Mouse (Mus musculus): ENCODE data around the gene Asah2.
"Not testable (repeated sequence)": the region's sequence is repeated elsewhere in the genome, so short reads cannot be mapped to it uniquely, and the experiment has no call there.

The Asah2 gene

DNA sequence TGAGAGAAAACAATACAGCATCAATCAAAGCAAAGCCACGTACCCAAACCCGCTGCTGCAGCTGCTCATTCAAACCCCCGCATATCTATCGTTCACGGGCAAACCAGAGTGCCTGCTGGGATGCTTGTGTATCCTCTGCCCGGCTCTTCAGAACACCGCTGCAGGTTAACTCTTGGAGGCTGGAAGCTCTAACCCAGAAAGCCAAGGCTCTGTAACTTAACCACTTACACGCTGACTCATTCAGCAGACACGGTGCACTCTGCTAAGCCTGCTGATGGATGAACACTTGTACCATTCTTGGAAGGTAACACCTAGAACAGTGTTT is 5.1 kb downstream of the Asah2 start:
- CTCF ChIA-PET = no interaction called here

DNA sequence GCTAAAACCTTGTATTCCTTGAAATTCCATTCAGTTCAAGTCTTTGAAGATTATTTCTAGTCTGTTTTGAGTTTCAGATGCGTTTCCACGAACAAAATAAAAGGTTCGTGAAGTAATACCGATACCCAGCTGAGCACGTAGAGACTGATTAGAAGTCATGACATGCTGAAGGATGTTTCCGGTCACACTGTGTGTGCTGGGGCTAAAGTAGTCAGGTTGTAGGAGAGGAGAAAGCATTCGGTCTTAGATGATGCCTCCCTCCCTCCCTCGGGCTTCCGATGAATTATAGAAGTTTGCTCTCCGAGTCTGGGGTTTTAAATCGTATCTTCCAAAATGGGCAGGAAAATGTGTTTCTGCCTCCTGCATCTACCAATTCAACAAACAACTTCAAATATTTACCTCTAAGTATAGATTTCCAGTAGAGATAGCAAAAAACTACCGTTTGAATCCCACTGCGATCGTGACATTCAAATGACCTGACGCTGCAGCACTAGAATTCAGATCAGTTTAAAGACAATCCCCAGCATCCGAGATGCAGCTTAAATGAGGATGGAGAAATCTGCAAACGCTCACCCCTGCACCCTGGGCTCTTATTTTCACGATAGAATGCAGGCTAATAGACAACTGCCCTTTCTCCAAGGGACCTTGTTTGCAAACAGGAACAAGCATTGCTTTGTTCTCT is 5.6 kb downstream of the Asah2 start:
- CTCF ChIA-PET = no interaction called here

DNA sequence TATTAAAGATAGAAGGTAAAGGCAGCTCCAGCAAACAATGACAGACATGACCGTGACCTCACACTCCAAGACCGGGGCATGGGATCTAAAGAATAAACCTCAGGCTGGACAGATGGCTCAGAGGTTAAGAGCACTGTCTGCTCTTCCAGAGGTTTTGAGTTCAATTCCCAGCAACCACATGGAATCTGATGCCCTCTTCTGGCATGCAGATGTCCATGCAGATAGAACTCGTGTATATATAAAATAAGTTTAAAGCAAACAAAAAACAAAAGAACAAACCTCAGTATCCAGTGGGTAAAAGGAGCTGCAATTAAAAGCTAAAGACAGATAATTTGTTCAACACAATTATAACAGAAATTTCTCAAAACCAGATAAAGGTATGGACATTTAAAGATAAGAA is 9.4 kb downstream of the Asah2 start:
- CTCF ChIA-PET = interaction anchor here (0.6 kb wide), 1 partner anchor 147 kb away, joined by 3 read pairs; no protein-coding TSS in a partner anchor

DNA sequence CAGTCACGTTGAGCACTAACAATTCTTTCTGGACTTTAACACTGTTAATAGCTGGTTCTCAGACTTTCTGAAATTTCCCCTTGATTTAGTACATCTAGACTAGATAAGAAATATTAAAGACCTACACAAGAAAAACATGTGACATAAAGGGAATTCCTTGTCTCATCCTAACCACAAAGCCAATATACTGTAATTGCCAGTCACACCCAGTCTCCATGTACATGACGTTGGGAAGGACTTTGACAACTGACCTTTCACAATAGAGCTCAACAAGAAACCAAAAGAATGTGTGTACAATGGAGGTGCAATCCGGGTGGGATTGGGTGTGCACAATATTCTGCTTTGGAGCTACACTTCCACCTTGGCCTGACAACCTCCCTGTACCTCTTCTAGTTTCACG is 15.7 kb downstream of the Asah2 start:
- CTCF ChIA-PET = no interaction called here

DNA sequence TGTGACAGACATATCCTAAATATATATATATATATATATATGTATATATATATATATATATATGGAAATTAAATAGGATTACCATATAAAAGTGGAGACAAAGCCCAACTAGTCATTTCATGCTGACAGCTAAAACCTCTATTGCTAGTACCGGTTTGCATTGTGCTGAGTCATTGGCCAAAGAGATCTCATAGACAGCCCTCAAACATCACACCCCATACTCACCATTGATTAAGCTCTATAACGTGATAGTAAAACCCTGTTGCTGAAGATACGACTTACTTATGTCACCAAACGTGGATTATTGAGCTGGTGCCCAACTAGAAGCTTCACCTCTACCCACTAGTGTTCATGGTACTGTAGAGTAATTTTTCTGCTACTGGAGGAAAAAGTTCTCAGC is 17.2 kb downstream of the Asah2 start:
- CTCF ChIA-PET = interaction anchor here (0.5 kb wide), 1 partner anchor 1445 kb away, joined by 3 read pairs; no protein-coding TSS in a partner anchor

DNA sequence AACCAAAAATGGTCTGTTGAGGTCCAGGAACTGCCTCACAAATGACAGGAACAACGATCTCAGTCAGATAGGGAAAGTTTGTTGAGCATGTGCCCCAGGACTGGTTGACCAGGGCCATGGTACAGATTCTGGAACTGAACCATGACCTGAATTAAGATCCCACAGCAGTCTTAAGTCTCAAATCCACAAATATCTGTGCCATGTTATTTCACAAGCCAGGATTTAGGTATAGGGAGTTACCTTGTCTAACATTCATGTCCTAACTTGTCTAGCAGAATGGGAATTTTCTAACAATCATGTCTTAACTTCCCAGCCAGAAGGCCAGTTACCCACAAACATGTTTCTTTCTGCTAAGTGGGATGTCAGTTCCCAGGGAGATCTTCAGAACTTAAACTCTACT is 19.4 kb downstream of the Asah2 start:
- CTCF ChIA-PET = interaction anchor here (0.6 kb wide), 1 partner anchor 691 kb away, joined by 9 read pairs; no protein-coding TSS in a partner anchor

DNA sequence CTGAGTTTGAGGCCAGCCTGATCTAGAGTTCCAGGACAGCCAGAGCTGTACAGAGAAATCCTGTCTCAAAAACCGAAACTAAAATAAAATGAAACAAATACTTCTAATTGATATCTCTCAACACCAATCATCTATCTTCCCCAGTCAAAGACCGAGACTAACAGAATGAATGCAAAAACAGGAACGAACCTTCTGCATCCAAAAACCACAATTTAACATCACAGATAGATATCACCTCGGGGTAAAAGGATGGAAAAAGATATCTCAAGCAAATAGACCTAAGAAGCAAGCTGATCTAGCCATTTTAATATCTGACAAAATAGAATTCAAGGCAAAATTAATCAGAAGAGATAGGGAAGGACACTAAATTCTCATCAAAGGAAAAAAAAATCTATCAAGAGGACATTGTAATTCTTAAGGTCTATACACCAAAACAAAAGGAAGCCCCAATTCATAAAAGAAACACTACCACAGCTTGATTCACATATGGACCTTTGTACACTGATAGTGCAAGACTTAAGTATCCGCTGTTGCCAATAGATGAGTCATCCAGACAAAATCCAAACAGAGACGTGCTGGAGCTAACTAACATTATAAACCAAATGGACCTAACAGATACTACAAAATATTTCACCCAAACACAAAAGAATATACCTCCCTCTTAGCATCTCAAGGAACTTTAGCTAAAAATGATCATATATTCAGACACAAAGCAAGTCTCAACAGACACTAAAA is 20.1 kb downstream of the Asah2 start:
- CTCF ChIA-PET = no interaction called here

DNA sequence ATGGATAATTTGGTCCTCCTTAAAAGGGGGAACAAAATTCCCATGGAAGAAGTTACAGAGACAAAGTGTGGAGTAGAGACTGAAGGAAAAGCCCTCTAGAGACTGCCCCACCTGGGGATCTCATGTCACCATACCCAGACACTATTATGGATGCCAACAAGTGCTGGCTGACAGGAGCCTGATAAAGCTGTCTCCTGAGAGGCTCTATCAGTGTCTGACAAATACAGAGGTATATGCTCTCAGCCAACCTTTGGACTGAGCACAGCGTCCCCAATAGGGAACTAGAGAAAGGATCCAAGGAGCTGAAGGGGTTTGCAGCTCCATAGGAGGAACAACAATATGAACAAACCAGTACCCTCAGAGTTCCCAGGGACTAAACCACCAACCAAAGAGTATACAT is 23.2 kb downstream of the Asah2 start:
- CTCF ChIA-PET = not testable (repeated sequence)

DNA sequence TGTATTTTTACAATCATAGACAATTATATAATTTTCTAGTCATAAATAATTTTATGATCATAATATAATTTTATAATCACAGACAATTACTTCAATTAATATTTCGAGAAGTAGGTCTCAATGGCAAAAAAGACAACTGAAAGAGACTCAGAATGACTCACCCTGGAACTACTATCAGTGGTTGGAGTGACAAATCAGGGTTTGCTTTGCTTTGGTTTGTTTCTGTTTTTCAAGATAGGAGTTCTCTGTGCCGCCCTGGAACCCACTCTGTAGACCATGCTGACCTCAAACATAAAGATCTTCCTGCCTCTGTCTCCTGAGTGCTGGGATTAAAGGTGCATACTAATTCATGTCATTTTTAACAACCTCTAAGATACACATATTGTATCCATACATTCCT is 37.7 kb downstream of the Asah2 start:
- CTCF ChIA-PET = no interaction called here

DNA sequence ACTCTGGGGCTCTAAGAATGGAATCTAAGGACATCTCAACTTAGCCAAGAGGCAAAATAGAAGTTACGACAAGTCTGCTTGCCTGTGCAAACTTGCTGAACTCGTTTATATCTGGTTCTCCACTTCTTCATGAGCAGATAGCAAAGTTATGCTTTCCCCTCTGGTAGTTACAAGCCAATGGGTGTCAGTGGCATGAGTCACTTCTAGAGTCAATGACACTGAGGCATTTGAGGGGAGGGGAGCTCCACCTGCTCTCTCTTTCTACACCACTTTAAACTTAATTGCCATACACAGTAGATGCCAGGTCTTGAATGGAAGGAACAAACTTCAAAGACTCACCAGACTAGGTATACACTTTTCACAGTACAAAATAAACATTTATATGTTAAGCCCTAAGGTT is 38.4 kb downstream of the Asah2 start:
- CTCF ChIA-PET = no interaction called here

DNA sequence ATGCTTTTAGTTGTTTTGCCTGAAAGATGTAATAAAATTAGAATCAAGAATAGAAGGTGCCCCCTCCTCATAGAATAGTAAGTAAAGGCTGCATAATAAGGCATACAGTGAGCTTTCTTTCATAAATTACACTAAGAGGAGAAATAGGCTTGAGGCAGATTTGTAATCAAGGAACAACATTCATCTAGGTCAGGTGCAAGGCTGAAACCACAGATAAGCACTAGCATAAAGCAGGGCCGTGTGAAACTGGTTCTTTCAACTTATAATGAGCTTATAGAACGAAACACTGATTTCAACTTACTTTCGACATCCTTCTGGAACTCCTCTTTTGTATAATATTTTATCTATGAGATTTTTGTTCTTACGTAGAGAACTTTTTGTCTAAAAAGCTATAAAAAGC is 40.3 kb downstream of the Asah2 start:
- CTCF ChIA-PET = no interaction called here

DNA sequence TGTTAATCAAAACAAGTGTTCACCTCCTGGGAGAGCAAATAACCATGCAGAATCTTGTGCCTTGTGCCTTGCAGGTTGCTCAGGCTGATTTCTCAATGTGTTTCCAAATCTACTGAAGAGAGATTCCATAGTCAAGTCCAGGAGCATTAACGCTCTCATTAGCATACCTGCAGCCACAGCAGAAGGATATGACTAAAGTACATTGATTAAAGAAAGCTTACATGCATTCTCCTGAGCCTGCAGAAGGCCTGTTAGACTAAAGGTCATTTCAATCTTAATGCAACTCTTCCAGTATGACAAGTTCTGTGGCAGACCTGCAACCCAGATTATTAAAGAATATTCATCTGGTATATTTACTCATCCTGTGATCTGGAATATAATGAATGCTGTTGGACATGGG is 46.7 kb downstream of the Asah2 start:
- CTCF ChIA-PET = no interaction called here

DNA sequence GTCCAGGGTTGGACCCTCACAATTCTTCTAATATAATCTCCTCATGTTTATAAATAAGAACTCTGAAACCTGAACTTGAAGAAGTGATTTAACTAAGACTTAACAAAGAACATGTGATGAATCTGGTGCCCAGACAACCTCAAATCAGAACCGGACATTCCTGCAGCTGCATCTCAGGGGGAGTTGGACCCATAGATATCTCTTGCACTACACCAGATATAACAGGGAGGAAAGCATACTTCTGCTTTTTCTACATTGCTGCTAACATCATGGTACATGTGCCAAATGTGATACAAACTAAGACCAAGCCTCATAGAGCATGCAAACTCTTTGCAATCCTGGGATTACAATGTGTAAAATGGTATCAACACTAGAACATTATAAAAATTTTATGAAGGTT is 51.8 kb downstream of the Asah2 start:
- CTCF ChIA-PET = no interaction called here

DNA sequence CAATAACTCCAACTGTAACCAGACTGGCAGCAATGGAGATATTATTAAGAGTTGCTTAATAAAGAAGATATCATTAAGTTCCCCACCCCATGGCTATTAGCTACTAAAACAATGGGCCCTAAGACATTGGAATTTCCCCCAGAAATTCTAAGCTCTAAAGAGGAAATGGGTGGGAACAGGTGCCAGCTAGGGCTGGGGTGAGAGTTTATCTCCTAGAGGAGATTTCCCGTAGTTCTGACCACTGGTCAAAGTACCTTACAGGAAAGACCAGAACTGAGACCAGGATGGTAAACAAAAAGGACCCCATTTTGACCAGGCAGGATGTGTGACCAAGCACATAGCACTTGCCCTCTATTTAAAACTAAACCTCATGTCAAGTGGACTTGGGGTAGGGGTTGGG is 52.3 kb downstream of the Asah2 start:
- CTCF ChIA-PET = no interaction called here

DNA sequence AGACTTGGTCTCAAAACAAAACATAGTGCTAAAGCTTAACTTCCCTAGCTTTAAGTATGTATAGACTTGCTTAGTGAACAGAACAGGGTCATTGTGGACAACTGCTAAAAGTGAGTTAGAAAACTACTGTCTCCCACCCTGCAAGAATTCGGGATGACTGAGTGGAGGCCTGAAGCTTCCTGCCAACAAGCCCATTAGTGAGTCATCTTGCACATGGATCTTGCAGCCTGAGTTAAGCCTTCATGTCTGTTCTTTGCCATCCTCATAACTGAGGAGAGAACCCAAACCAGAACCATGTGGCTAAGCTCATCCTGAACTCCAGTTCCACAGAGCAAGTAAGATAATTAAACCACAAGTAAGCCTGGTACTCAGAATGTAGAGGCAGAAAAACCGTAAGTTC is 56.8 kb downstream of the Asah2 start:
- CTCF ChIA-PET = no interaction called here

DNA sequence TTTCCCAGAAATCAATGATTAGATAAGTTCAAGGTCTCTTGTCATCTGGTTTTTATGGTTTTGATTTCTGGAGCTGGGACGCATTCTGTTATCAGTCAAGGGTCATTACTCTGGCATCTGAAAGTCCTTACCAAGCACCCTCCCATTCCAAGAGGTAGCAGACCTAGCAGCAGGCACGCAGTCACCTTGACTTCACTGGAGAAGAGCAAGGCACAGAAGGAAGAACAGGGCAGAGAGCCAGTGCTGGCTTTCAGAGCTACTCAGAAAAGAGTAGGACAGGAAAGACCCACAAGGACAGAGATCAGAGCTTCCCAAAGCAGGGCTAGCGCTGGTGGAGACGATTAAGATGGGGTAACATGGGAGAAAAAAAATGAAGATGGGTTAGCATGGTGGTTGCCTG is 75.1 kb downstream of the Asah2 start:
- CTCF ChIA-PET = interaction anchor here (0.7 kb wide), 1 partner anchor 125 kb away, joined by 3 read pairs; no protein-coding TSS in a partner anchor

DNA sequence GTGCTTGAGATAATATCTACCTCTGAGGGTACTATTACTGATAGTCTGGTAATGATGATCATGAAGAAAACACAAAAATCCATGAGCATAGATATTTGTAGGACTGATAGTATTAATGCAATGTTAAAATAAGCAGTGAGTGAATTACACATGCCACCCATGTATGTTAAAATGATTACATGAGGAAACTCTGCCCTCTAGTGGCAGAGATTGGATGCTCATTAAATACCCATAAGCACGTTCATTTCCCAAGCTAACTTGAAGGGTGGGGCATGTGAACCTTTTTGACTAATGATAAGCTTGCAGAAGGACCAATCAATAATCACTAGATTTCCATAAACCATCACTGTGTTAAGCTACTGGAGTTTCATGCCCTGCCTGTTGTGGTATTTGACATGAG is 77.6 kb downstream of the Asah2 start:
- CTCF ChIA-PET = no interaction called here

DNA sequence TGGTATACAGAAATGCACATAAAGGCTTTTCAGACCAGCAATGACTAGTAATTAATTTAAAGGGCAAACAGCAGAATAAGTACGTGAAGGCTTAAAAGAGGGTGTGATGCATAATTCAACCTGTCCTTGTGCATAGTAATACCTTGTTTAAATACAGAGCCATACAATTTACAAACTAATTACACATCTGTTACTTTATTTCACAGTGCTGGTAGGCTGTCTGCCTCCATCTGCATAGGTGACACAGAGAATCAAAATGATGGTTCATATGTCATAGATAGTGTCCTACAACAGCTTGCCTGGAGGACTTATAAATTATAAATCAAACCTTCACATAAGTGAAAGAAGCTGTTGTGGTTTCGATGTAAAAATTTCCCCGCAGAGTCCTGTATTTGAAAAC is 82.6 kb downstream of the Asah2 start:
- CTCF ChIA-PET = no interaction called here

DNA sequence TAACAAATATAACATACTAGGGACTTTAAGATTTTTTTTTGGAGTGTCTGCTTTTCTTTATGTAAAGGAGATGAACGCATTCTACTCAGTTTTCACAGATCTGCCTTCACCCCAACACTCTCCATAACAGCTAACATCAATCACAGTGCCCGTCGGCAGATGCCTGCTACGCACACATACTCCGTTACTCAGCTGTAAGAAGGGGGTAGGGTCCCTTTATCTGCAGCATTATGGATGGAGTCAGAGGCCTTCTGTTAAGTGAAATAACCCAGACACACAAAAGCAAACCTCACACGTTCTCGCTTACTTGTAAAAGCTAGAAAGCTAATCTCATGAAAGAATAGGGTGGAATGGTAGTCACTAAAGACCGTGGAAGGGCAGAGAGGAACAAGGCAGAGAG is 88.3 kb downstream of the Asah2 start:
- CTCF ChIA-PET = no interaction called here

DNA sequence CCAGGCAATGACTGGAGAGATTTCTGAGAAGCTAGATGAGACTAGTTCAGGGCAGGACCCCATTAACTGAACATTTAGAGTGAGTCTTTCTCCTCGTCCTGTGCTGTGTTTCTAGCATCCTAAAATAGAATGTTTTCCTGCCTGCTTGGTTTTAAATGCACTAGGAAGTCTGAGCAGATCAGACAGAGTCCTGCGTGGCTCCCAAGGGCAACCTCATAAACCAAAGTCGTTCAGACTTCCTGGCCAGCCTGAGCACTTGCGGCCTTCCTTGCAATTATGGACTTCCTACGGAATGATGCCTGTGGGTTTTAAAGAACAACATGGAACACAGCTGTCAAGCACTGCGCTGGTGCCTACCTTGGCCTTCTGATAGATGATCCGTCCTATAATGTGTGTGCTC is 89.4 kb downstream of the Asah2 start:
- CTCF ChIA-PET = interaction anchor here (0.7 kb wide), 1 partner anchor 443 kb away, joined by 4 read pairs; no protein-coding TSS in a partner anchor

DNA sequence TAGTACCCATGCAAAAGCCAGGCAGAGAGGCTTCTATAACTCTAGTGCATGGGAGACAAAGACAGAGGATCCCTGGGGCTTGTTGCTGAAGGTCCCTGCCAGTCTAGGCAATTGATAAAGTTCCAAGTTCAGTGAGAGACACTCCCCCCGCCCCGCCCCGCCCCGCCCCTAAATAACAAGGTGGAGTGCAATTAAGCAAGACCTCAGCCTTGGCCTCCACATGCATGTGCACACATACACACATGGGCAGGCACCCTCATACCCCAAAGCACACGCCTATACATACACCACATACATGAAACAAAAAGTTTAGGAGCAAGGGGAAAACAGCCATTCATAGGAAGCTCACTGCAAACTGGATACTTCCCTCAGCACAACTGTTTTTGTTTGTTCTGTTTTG is 90.0 kb downstream of the Asah2 start:
- CTCF ChIA-PET = interaction anchor here (0.7 kb wide), 1 partner anchor 443 kb away, joined by 4 read pairs; no protein-coding TSS in a partner anchor

DNA sequence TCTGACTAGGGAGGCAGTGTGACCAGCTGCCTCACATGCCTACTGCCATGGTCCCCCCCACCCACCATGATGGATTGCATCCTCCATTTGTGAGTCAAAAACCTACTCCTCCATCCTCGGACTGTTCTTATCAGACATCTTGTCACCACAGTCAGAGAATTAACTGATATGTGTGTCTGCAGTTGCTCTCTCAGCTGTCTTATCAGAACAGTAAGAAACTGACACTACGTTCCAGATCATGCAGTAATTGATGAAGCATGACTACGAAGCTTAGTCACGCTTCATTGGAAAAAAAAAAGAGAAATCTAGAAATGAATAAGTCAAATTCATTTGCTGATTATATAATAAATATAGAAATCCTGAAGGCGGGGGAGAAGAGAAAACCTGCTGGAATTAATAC is 105.4 kb downstream of the Asah2 start:
- CTCF ChIA-PET = no interaction called here

DNA sequence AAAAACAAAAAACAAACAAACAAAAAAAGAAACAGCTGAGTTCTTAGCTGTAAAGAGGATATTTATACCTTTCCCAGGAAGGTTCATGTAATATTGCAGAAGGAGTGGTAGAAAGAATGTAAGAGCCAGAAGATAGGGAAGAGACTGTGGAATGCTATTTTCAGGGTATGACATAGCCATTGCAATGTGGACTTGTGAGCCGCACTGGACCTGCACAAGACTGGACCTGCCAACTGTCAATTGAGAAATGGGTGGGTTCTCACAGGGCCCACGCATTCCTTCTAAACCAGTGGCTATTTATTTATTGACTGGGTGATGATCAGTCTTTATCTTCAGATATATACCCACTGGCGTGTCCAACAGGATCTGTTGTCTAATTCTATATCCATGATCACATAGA is 111.1 kb downstream of the Asah2 start:
- CTCF ChIA-PET = no interaction called here

DNA sequence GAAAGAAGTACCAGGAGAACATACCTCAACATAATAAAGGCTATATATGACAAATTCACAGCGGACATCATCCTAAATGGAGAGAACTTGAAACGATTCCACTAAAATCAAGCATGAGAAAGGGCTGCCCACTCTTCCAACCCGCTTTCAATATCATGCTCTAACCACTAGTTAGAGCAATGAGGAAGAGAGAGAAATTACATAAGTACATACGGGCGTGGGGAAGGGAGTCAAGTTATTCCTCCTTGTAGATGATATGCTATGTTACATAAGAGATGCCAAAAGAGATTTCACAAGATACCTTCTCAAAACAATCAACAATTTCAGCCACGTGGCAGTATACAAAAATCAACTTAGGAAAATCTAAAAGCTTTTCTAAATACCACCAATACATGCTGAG is 117.0 kb downstream of the Asah2 start:
- CTCF ChIA-PET = no interaction called here
